Mouse (Mus musculus) hindbrain, embryonic 16.5 days (tissue): ENCODE results near the gene Trpc6. TPM values are rescaled to one million over a fixed set of nuclear protein-coding genes. Genes with fewer than 3 reads are reported as not detected.

Experiments
- ATAC-seq: fragments of 200-750 bp; cut with Nextera tagmentation; 2 replicates; pipeline ENCODE4 v1.8.0; 2017; ENCODE audit warnings: moderate TSS enrichment, moderate library complexity
- H3K27ac ChIP-seq: fragments of 300-500 bp; sonication (generic); 2 replicates; pipeline ENCODE4 v1.5.1; 2014; ENCODE audit warnings: low read depth, mild to moderate bottlenecking, control low read depth, low read length, moderate library complexity
- H3K27me3 ChIP-seq: fragments of 300-500 bp; sonication (generic); replicated peaks from 2 replicates; pipeline ENCODE4 v1.6.1; 2014; ENCODE audit warnings: low read length; ENCODE audit not compliant: control insufficient read depth, insufficient read depth
- H3K36me3 ChIP-seq: fragments of 300-500 bp; sonication (generic); 2 replicates; pipeline ENCODE4 v1.6.1; 2014; ENCODE audit warnings: mild to moderate bottlenecking, low read length, moderate library complexity, mixed read lengths; ENCODE audit not compliant: control insufficient read depth, insufficient read depth
- H3K4me1 ChIP-seq: fragments of 300-500 bp; sonication (generic); 2 replicates; pipeline ENCODE4 v1.6.1; 2014; ENCODE audit warnings: low read depth, low read length; ENCODE audit not compliant: control insufficient read depth, insufficient read depth
- H3K4me2 ChIP-seq: fragments of 300-500 bp; sonication (generic); 2 replicates; pipeline ENCODE4 v1.6.1; 2014; ENCODE audit warnings: mild to moderate bottlenecking, low read length, control low read depth, moderate library complexity
- H3K4me3 ChIP-seq: fragments of 300-500 bp; sonication (generic); 2 replicates; pipeline ENCODE4 v1.5.1; 2014; ENCODE audit warnings: mild to moderate bottlenecking, low read length, control low read depth, moderate library complexity
- H3K9ac ChIP-seq: fragments of 300-500 bp; sonication (generic); 2 replicates; pipeline ENCODE4 v1.6.1; 2014; ENCODE audit warnings: low read depth, mild to moderate bottlenecking, control low read depth, low read length, moderate library complexity
- H3K9me3 ChIP-seq: fragments of 300-500 bp; sonication (generic); 2 replicates; pipeline ENCODE4 v1.6.1; 2014; ENCODE audit warnings: mild to moderate bottlenecking, low read length, moderate library complexity; ENCODE audit not compliant: control insufficient read depth
- WGBS: fragments of 180-500 bp; shearing (Covaris S2); extraction: QIAGEN DNeasy Blood & Tissue Kit; methylation state at CpG from one replicate; pipeline ENCODE4 v1.1.7; 2014; 5-methylcytosine and 5-hydroxymethylcytosine counted together
- polyA plus RNA-seq: library from polyadenylated mRNA; unstranded; fragments of >200 nt; fragmentation: Nextera tagmentation; extraction: Ambion mirVana; gene quantifications from 2 replicates; pipeline ENCODE4 v1.2.1, GENCODE M21; 2015

Gene Trpc6
- polyA plus RNA-seq, 1 experiment from 2014 or later: 0.86 TPM

- Histone ChIP-seq H3K9me3 (no peaks in the 10 kb centered on the region), H3K4me2 (no peak overlapping the region), H3K27me3 (no peaks in the 10 kb centered on the region), H3K27ac (no peak overlapping the region), H3K4me3 (no peak overlapping the region), H3K4me1 (no peaks in the 10 kb centered on the region), H3K36me3 (no peaks in the 10 kb centered on the region), H3K9ac (no peak overlapping the region)
- WGBS: 62% methylated on average over 5 of the region's 5 CpGs
- no peak for ATAC-seq
These were observed 99.5 kb downstream of the Trpc6 start for GRCm38 (mm10) chr9:8643453-8643852.

- H3K4me1 ChIP-seq: no peaks in the 10 kb centered on the region
- H3K36me3 ChIP-seq: no peaks in the 10 kb centered on the region
- H3K9ac ChIP-seq: no peak overlapping the region
- H3K27me3 ChIP-seq: no peaks in the 10 kb centered on the region
- no peak overlapping the region for H3K27ac ChIP-seq
- ATAC-seq: no peak
- H3K4me2 ChIP-seq: no peak overlapping the region
- no peak overlapping the region for H3K4me3 ChIP-seq
- H3K9me3 ChIP-seq: no peaks in the 10 kb centered on the region
These were observed 111.4 kb downstream of the Trpc6 start for GRCm38 (mm10) chr9:8655347-8655746.

DNA sequence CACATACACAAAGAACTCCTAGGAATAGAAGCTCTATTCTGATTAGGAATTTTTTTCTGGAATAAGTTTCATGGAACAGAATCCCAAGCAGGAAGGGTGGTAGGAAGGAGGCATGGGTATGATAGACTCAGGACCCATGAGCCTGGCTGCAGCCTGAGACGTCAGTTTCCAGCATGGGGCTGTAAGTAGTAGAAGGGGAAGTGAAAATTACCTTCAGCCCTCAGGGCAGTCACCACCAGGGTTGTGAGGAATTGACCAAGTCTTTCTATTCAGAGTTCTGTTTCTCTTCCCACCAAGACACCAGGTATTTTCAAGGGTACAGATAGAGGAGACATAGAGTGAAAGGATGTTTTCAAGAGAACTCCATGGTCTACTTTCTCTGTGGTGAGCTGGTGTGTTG, 129.0 kb downstream of the Trpc6 start:
- Histone ChIP-seq H3K9ac (no peak overlapping the region), H3K4me3 (no peak overlapping the region), H3K4me2 (no peak overlapping the region), H3K9me3 (no peaks in the 10 kb centered on the region), H3K27ac (no peak overlapping the region), H3K36me3 (no peaks in the 10 kb centered on the region), H3K27me3 (no peaks in the 10 kb centered on the region), H3K4me1 (no peaks in the 10 kb centered on the region)
- ATAC-seq: no peak
- WGBS: 81% methylated on average over 1 of the region's 1 CpGs

DNA sequence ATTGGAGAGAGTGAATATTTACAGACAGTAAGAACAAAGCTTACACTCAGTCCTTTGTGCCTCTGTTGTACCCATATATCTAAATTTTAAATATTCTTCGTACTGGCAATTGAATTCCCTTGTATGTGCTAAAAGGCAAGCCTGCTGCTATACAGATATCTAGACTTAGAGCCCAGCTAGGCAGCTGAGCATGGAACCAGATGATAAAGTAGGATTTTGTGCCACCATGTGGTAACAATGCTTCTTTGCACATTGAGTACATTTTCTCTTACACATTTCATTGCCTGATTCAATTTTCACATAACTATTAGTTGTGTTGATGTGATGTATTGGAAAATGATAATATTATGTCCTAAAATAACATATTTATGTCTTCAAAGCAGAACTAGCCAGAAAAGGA, 132.7 kb downstream of the Trpc6 start:
- H3K4me3 ChIP-seq: no peak overlapping the region
- ATAC-seq: peak; percentile 83
- no peak overlapping the region for H3K4me2 ChIP-seq
- H3K9ac ChIP-seq: no peak overlapping the region
- H3K36me3 ChIP-seq: no peaks in the 10 kb centered on the region
- no peaks in the 10 kb centered on the region for H3K27me3 ChIP-seq
- H3K4me1 ChIP-seq: no peaks in the 10 kb centered on the region
- WGBS: 59% methylated on average over 1 of the region's 1 CpGs
- no peaks in the 10 kb centered on the region for H3K9me3 ChIP-seq
- no peak overlapping the region for H3K27ac ChIP-seq

- no peaks in the 10 kb centered on the region for H3K9me3 ChIP-seq
- H3K36me3 ChIP-seq: no peaks in the 10 kb centered on the region
- no peak for ATAC-seq
- WGBS: 93% methylated on average over 2 of the region's 2 CpGs
- no peak overlapping the region for H3K4me3 ChIP-seq
- no peak overlapping the region for H3K27ac ChIP-seq
- H3K27me3 ChIP-seq: no peaks in the 10 kb centered on the region
- H3K4me1 ChIP-seq: no peaks in the 10 kb centered on the region
- H3K4me2 ChIP-seq: no peak overlapping the region
- H3K9ac ChIP-seq: no peak overlapping the region
These were observed 149.2 kb downstream of the Trpc6 start for GRCm38 (mm10) chr9:8693177-8693576.

GRCm38 (mm10) chr9:8700669-8701068, 156.7 kb downstream of the Trpc6 start:
- Histone ChIP-seq H3K9me3 (no peaks in the 10 kb centered on the region), H3K27me3 (no peaks in the 10 kb centered on the region), H3K27ac (no peak overlapping the region), H3K4me1 (no peaks in the 10 kb centered on the region), H3K9ac (no peak overlapping the region), H3K4me3 (no peak overlapping the region), H3K36me3 (no peaks in the 10 kb centered on the region), H3K4me2 (no peak overlapping the region)
- ATAC-seq: peak; percentile 92
- 30% methylated on average over 5 of the region's 5 CpGs for WGBS

DNA sequence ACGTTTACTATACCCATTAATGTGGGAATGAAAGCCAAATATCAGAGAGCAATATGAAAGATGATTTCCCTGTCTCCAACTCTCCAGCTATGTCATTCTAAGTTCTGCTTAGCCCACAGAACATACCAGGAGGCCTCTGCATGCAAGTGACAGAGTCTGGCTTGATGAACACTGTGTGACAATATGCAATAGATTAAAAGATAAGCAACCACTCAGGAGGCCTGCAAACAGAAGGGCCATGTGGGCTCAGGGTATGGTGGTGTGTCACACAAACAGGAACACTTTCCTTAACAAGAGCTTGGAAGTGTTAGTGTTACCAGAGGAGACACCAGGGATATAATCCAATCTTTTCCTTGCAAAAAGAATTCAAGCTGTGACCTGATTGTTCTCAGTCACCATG, 159.6 kb downstream of the Trpc6 start:
- 72% methylated on average over 1 of the region's 1 CpGs for WGBS
- no peaks in the 10 kb centered on the region for H3K27me3 ChIP-seq
- H3K36me3 ChIP-seq: no peaks in the 10 kb centered on the region
- ATAC-seq: no peak
- H3K4me2 ChIP-seq: no peak overlapping the region
- no peak overlapping the region for H3K9ac ChIP-seq
- H3K9me3 ChIP-seq: no peaks in the 10 kb centered on the region
- no peak overlapping the region for H3K27ac ChIP-seq
- H3K4me1 ChIP-seq: no peaks in the 10 kb centered on the region
- H3K4me3 ChIP-seq: no peak overlapping the region

GRCm38 (mm10) chr9:8703956-8704355, 160.0 kb downstream of the Trpc6 start:
- 73% methylated on average over 5 of the region's 5 CpGs for WGBS
- H3K9ac ChIP-seq: no peak overlapping the region
- ATAC-seq: no peak
- no peak overlapping the region for H3K27ac ChIP-seq
- no peaks in the 10 kb centered on the region for H3K27me3 ChIP-seq
- H3K36me3 ChIP-seq: no peaks in the 10 kb centered on the region
- H3K4me2 ChIP-seq: no peak overlapping the region
- no peaks in the 10 kb centered on the region for H3K4me1 ChIP-seq
- no peaks in the 10 kb centered on the region for H3K9me3 ChIP-seq
- H3K4me3 ChIP-seq: no peak overlapping the region

DNA sequence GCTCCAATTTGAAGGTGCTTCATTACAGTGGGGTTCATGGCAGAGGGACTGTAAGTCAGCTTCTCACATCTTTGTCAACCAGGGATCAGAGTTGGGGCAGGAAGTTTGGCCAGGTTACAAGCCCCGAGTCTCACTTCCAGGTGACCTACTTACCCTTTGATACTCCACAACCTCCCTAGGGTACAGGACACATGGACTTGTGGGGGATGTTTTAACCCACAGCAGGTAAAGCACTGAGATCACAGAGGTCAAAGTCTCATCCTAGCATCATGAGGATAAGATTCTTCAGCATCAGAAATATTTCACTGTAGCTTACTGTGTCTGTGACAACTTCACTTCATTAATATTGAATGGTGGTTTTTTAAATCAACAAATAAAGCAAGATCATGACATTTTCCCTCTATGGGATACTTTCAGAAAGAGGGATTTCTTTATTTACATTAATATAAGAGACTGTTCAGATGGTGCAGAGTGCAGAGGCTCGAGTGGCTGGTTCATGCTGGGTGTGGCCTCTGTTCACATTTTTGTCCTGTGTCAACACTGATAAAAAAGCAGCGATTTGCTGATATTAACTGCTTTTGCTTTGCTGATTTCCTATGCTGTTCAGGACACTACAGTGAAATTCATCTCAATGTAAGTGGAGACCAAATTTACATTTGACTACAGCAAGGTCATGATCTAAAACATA, 166.3 kb downstream of the Trpc6 start:
- Histone ChIP-seq H3K36me3 (no peaks in the 10 kb centered on the region), H3K27ac (no peak overlapping the region), H3K4me2 (no peak overlapping the region), H3K4me1 (no peaks in the 10 kb centered on the region), H3K9ac (no peak overlapping the region), H3K4me3 (no peak overlapping the region), H3K9me3 (no peaks in the 10 kb centered on the region), H3K27me3 (no peaks in the 10 kb centered on the region)
- ATAC-seq: no peak
- 78% methylated on average over 3 of the region's 3 CpGs for whole genome bisulfite sequencing

GRCm38 (mm10) chr9:8719017-8719416, 175.1 kb downstream of the Trpc6 start:
- H3K4me2 ChIP-seq: no peak overlapping the region
- no peak for ATAC-seq
- WGBS: 71% methylated on average over 1 of the region's 1 CpGs

More at GRCm38 (mm10) chr9:8719017-8719416, 175.1 kb downstream of the Trpc6 start:
- Histone ChIP-seq H3K9me3 (no peaks in the 10 kb centered on the region), H3K36me3 (no peaks in the 10 kb centered on the region), H3K27me3 (no peaks in the 10 kb centered on the region), H3K27ac (no peak overlapping the region), H3K9ac (no peak overlapping the region), H3K4me3 (no peak overlapping the region), H3K4me1 (no peaks in the 10 kb centered on the region)
